Mouse (Mus musculus) CH12.LX (cell line): ENCODE measurements around the gene Naa16.

Experiments used
- CTCF ChIP-seq, 2 experiments: IDR thresholded peaks in 1 of 2; conservative IDR thresholded peaks in 1 of 2; 2 replicates each; pipeline ENCODE4 v1.5.1; 2011 to 2012; ENCODE audit warnings: low read depth in 2 of 2, low read length in 2 of 2, improper control_type of control experiment in 1 of 2, inconsistent platforms in 1 of 2, mild to moderate bottlenecking in 1 of 2, moderate library complexity in 1 of 2
- E2F4 ChIP-seq: IDR thresholded peaks from 2 replicates; pipeline ENCODE4 v1.6.1; 2011; ENCODE audit warnings: low read depth, low read length, improper control_type of control experiment; ENCODE audit not compliant: insufficient replicate concordance
- EP300 ChIP-seq: IDR thresholded peaks from 2 replicates; pipeline ENCODE4 v1.6.1; 2011; ENCODE audit warnings: low read length, improper control_type of control experiment
- MAFK ChIP-seq: IDR thresholded peaks from 2 replicates; pipeline ENCODE4 v1.6.1; 2011; ENCODE audit warnings: low read length, improper control_type of control experiment; ENCODE audit not compliant: insufficient replicate concordance
- MXI1 ChIP-seq: IDR thresholded peaks from 2 replicates; pipeline ENCODE4 v1.6.1; 2011; ENCODE audit warnings: mild to moderate bottlenecking, low read depth, low read length, improper control_type of control experiment
- MYC ChIP-seq: IDR thresholded peaks from 2 replicates; pipeline ENCODE4 v1.6.1; 2011; ENCODE audit warnings: low read depth, mild to moderate bottlenecking, improper control_type of control experiment, low read length
- RAD21 ChIP-seq: IDR thresholded peaks from 2 replicates; pipeline ENCODE4 v1.6.1; 2011; ENCODE audit warnings: low read depth, mild to moderate bottlenecking, low read length, improper control_type of control experiment, moderate library complexity
- UBTF ChIP-seq: IDR thresholded peaks from 2 replicates; pipeline ENCODE4 v1.6.1; 2012; ENCODE audit warnings: low read depth, mild to moderate bottlenecking, inconsistent platforms, low read length, improper control_type of control experiment, moderate library complexity
- USF2 ChIP-seq: conservative IDR thresholded peaks from 2 replicates; pipeline ENCODE4 v1.6.1; 2011; ENCODE audit warnings: low read depth, low read length, improper control_type of control experiment
- ZNF384 ChIP-seq: IDR thresholded peaks from 2 replicates; pipeline ENCODE4 v1.6.1; 2012; ENCODE audit warnings: low read depth, low read length, improper control_type of control experiment, inconsistent platforms

DNA sequence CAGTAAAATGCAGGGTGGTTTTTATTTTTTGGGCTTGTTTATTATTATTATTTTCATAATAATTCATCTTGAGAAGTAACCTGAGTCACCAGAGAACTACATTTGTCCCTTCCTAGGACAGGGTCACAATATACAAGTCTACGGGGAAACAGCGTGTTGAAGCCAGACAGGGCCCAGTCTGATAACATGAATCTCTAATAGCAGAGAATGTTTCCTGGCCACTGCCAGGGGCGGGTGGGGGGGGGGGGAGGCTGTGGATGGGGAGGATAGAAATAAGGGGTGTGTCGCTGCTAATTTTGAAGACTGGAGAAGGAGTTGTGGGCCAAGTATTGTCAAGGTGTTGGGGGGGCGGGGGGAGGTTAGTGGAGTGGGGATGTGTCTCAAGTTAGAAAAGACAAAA is 82.7 kb downstream of the Naa16 start:
- TF ChIP-seq CTCF (conservative IDR thresholded peaks at IDR 0.05 in 1 of 2, IDR thresholded peaks at IDR 0.05 in 1 of 2; ENCODE audit: low read depth in 2 of 2, low read length in 2 of 2) = no peak
- no peak for TF ChIP-seq MYC
- TF ChIP-seq E2F4 = no peak
- TF ChIP-seq MXI1 = no peak
- TF ChIP-seq MAFK = no peak
- no peak for TF ChIP-seq ZNF384
- TF ChIP-seq USF2 = no peak
- TF ChIP-seq RAD21 = no peak
- no peak for TF ChIP-seq EP300
- no peak for TF ChIP-seq UBTF
